Mouse (Mus musculus): ENCODE data around the gene Unc50. TPM values are rescaled to one million over a fixed set of nuclear protein-coding genes. Genes with fewer than 3 reads are reported as not detected.
A peak's percentile ranks its signal among the peaks of the same experiment; 100 is the strongest.

Unc50 gene
- 122 and 127 TPM in 2 replicates for polyA plus RNA-seq (2015; fragmentation: Nextera tagmentation; extraction: Ambion mirVana)

GRCm38 (mm10) chr1:37429366-37430296 lies at the start of gene Unc50, which contains the start of gene Coa5:
TSS of gene Unc50 (plus strand) at chr1:37430139.
TSS of gene Coa5 (minus strand) at chr1:37430103.
- Histone ChIP-seq H3K4me2 (ENCODE audit: low read length) (peak within 1 kb of the TSS; percentile 96), H3K9ac (ENCODE audit: low read depth, low read length) (peak within 1 kb of the TSS; percentile 96), H3K4me1 (ENCODE audit: control insufficient read depth, insufficient read depth, low read depth, low read length) (peaks cover 33% of the 10 kb centered on the region), H3K27me3 (replicated peaks; ENCODE audit: control insufficient read depth, insufficient read depth, low read length) (no peaks in the 10 kb centered on the region), H3K36me3 (ENCODE audit: control insufficient read depth, insufficient read depth, low read length) (peaks cover 25% of the 10 kb centered on the region), H3K27ac (ENCODE audit: low read depth, low read length) (peak within 1 kb of the TSS; percentile 80), H3K9me3 (ENCODE audit: control insufficient read depth, low read length) (no peaks in the 10 kb centered on the region), H3K4me3 (ENCODE audit: low read length) (peak within 1 kb of the TSS; percentile 98)
- ATAC-seq: peak; percentile 99
- WGBS: 3% methylated on average over 57 of the region's 57 CpGs

GRCm38 (mm10) chr1:37380913-37381312 lies 49.0 kb upstream of the Unc50 start:
- Histone ChIP-seq H3K9ac (ENCODE audit: low read depth, low read length) (no peak overlapping the region), H3K27me3 (replicated peaks; ENCODE audit: control insufficient read depth, insufficient read depth, low read length) (no peaks in the 10 kb centered on the region), H3K27ac (ENCODE audit: low read depth, low read length) (no peak overlapping the region), H3K4me3 (ENCODE audit: low read length) (no peak overlapping the region), H3K36me3 (ENCODE audit: control insufficient read depth, insufficient read depth, low read length) (peaks cover 6% of the 10 kb centered on the region), H3K9me3 (ENCODE audit: control insufficient read depth, low read length) (no peaks in the 10 kb centered on the region), H3K4me2 (ENCODE audit: low read length) (no peak overlapping the region), H3K4me1 (ENCODE audit: control insufficient read depth, insufficient read depth, low read depth, low read length) (no peaks in the 10 kb centered on the region)
- no peak for ATAC-seq
- 92% methylated on average over 5 of the region's 5 CpGs for WGBS

- H3K36me3 ChIP-seq (ENCODE audit: control insufficient read depth, insufficient read depth, low read length): peaks cover 15% of the 10 kb centered on the region
- H3K4me2 ChIP-seq (ENCODE audit: low read length): no peak overlapping the region
- no peaks in the 10 kb centered on the region for H3K27me3 ChIP-seq (replicated peaks; ENCODE audit: control insufficient read depth, insufficient read depth, low read length)
- H3K9me3 ChIP-seq (ENCODE audit: control insufficient read depth, low read length): no peaks in the 10 kb centered on the region
- H3K4me1 ChIP-seq (ENCODE audit: control insufficient read depth, insufficient read depth, low read depth, low read length): no peaks in the 10 kb centered on the region
- H3K27ac ChIP-seq (ENCODE audit: low read depth, low read length): no peak overlapping the region
- WGBS: 93% methylated on average over 3 of the region's 3 CpGs
- no peak overlapping the region for H3K9ac ChIP-seq (ENCODE audit: low read depth, low read length)
- H3K4me3 ChIP-seq (ENCODE audit: low read length): no peak overlapping the region
- ATAC-seq: no peak
These were observed 45.6 kb upstream of the Unc50 start for GRCm38 (mm10) chr1:37384304-37384703.

GRCm38 (mm10) chr1:37386448-37386971 lies 43.4 kb upstream of the Unc50 start:
- Histone ChIP-seq H3K36me3 (ENCODE audit: control insufficient read depth, insufficient read depth, low read length) (peaks cover 17% of the 10 kb centered on the region), H3K27ac (ENCODE audit: low read depth, low read length) (no peak overlapping the region), H3K4me1 (ENCODE audit: control insufficient read depth, insufficient read depth, low read depth, low read length) (no peaks in the 10 kb centered on the region), H3K4me2 (ENCODE audit: low read length) (no peak overlapping the region), H3K9ac (ENCODE audit: low read depth, low read length) (no peak overlapping the region), H3K27me3 (replicated peaks; ENCODE audit: control insufficient read depth, insufficient read depth, low read length) (no peaks in the 10 kb centered on the region), H3K9me3 (ENCODE audit: control insufficient read depth, low read length) (no peaks in the 10 kb centered on the region), H3K4me3 (ENCODE audit: low read length) (no peak overlapping the region)
- WGBS: 84% methylated on average over 7 of the region's 7 CpGs
- ATAC-seq: no peak

- no peaks in the 10 kb centered on the region for H3K9me3 ChIP-seq (ENCODE audit: control insufficient read depth, low read length)
- H3K4me2 ChIP-seq (ENCODE audit: low read length): no peak overlapping the region
- ATAC-seq: no peak
- no peak overlapping the region for H3K9ac ChIP-seq (ENCODE audit: low read depth, low read length)
- H3K36me3 ChIP-seq (ENCODE audit: control insufficient read depth, insufficient read depth, low read length): peaks cover 33% of the 10 kb centered on the region
- WGBS: 68% methylated on average over 5 of the region's 5 CpGs
- no peak overlapping the region for H3K27ac ChIP-seq (ENCODE audit: low read depth, low read length)
- no peaks in the 10 kb centered on the region for H3K27me3 ChIP-seq (replicated peaks; ENCODE audit: control insufficient read depth, insufficient read depth, low read length)
- H3K4me1 ChIP-seq (ENCODE audit: control insufficient read depth, insufficient read depth, low read depth, low read length): no peaks in the 10 kb centered on the region
- H3K4me3 ChIP-seq (ENCODE audit: low read length): no peak overlapping the region
These were observed 36.8 kb upstream of the Unc50 start for GRCm38 (mm10) chr1:37393174-37393573.

GRCm38 (mm10) chr1:37396481-37396880 lies 33.5 kb upstream of the Unc50 start:
- 67% methylated on average over 1 of the region's 1 CpGs for WGBS
- H3K27me3 ChIP-seq (replicated peaks; ENCODE audit: control insufficient read depth, insufficient read depth, low read length): no peaks in the 10 kb centered on the region
- no peaks in the 10 kb centered on the region for H3K9me3 ChIP-seq (ENCODE audit: control insufficient read depth, low read length)
- H3K9ac ChIP-seq (ENCODE audit: low read depth, low read length): no peak overlapping the region
- H3K27ac ChIP-seq (ENCODE audit: low read depth, low read length): no peak overlapping the region
- H3K36me3 ChIP-seq (ENCODE audit: control insufficient read depth, insufficient read depth, low read length): peaks cover 31% of the 10 kb centered on the region
- H3K4me1 ChIP-seq (ENCODE audit: control insufficient read depth, insufficient read depth, low read depth, low read length): no peaks in the 10 kb centered on the region
- H3K4me2 ChIP-seq (ENCODE audit: low read length): no peak overlapping the region
- no peak for ATAC-seq
- H3K4me3 ChIP-seq (ENCODE audit: low read length): no peak overlapping the region

GRCm38 (mm10) chr1:37398961-37399360 lies 31.0 kb upstream of the Unc50 start:
- Histone ChIP-seq H3K4me1 (ENCODE audit: control insufficient read depth, insufficient read depth, low read depth, low read length) (no peaks in the 10 kb centered on the region), H3K27ac (ENCODE audit: low read depth, low read length) (no peak overlapping the region), H3K4me2 (ENCODE audit: low read length) (no peak overlapping the region), H3K9me3 (ENCODE audit: control insufficient read depth, low read length) (no peaks in the 10 kb centered on the region), H3K27me3 (replicated peaks; ENCODE audit: control insufficient read depth, insufficient read depth, low read length) (no peaks in the 10 kb centered on the region), H3K4me3 (ENCODE audit: low read length) (no peak overlapping the region), H3K9ac (ENCODE audit: low read depth, low read length) (no peak overlapping the region), H3K36me3 (ENCODE audit: control insufficient read depth, insufficient read depth, low read length) (peaks cover 28% of the 10 kb centered on the region)
- WGBS: 47% methylated on average over 3 of the region's 3 CpGs
- no peak for ATAC-seq

- no peaks in the 10 kb centered on the region for H3K27me3 ChIP-seq (replicated peaks; ENCODE audit: control insufficient read depth, insufficient read depth, low read length)
- WGBS: 63% methylated on average over 8 of the region's 8 CpGs
- no peak overlapping the region for H3K4me3 ChIP-seq (ENCODE audit: low read length)
- no peak overlapping the region for H3K9ac ChIP-seq (ENCODE audit: low read depth, low read length)
- H3K36me3 ChIP-seq (ENCODE audit: control insufficient read depth, insufficient read depth, low read length): peaks cover 23% of the 10 kb centered on the region
- H3K27ac ChIP-seq (ENCODE audit: low read depth, low read length): no peak overlapping the region
- no peak overlapping the region for H3K4me2 ChIP-seq (ENCODE audit: low read length)
- no peaks in the 10 kb centered on the region for H3K4me1 ChIP-seq (ENCODE audit: control insufficient read depth, insufficient read depth, low read depth, low read length)
- no peak for ATAC-seq
- H3K9me3 ChIP-seq (ENCODE audit: control insufficient read depth, low read length): no peaks in the 10 kb centered on the region
These were observed 30.2 kb upstream of the Unc50 start for GRCm38 (mm10) chr1:37399734-37400133.

- Histone ChIP-seq H3K9ac (ENCODE audit: low read depth, low read length) (no peak overlapping the region), H3K4me3 (ENCODE audit: low read length) (no peak overlapping the region), H3K4me2 (ENCODE audit: low read length) (no peak overlapping the region), H3K9me3 (ENCODE audit: control insufficient read depth, low read length) (no peaks in the 10 kb centered on the region), H3K27ac (ENCODE audit: low read depth, low read length) (no peak overlapping the region), H3K36me3 (ENCODE audit: control insufficient read depth, insufficient read depth, low read length) (peaks cover 18% of the 10 kb centered on the region), H3K4me1 (ENCODE audit: control insufficient read depth, insufficient read depth, low read depth, low read length) (no peaks in the 10 kb centered on the region), H3K27me3 (replicated peaks; ENCODE audit: control insufficient read depth, insufficient read depth, low read length) (no peaks in the 10 kb centered on the region)
- ATAC-seq: 0 out of 2 replicates have a peak, but pooled peaks have one; percentile 34
- WGBS: 55% methylated on average over 4 of the region's 4 CpGs
These were observed 28.3 kb upstream of the Unc50 start for GRCm38 (mm10) chr1:37401687-37402086.
